Mouse (Mus musculus) testis, adult 2 months (tissue): ENCODE results near the gene Ccdc61.

Experiments used
- CTCF ChIP-seq: fragments of 200-500 bp; IDR thresholded peaks from 2 replicates; pipeline ENCODE4 v1.5.1; 2012; ENCODE audit warnings: low read depth, mild to moderate bottlenecking, inconsistent platforms, low read length, moderate library complexity; ENCODE audit not compliant: control insufficient read depth, insufficient read depth, insufficient replicate concordance
- POLR2A ChIP-seq: fragments of 200-500 bp; IDR thresholded peaks from 2 replicates; pipeline ENCODE4 v1.6.1; 2012; ENCODE audit warnings: low read depth, mild to moderate bottlenecking, inconsistent platforms, low read length, moderate library complexity; ENCODE audit not compliant: control insufficient read depth

DNA sequence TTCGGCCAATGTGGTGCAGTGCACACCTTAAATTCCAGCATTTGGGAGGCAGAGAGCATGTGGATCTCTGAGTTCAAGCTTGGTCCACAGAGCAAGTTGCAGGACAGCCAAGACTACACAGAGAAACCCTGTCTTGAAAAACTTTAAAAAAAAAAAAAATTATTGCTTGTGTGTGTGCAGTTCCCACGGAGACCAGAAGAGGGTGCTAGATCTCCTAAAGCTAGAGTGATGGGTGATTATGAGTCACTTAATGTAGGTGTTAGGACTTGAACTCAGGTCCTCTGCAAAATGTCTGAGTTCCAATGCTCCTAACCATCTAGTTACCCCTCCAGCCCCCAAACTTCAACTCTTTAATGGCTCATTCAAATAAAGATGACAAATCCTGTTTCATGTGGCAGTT is 41.7 kb downstream of the Ccdc61 start:
- TF ChIP-seq POLR2A (no peak), CTCF (no peak)
